Mouse (Mus musculus): ENCODE results near the gene Rps26.

Rps26 gene

DNA sequence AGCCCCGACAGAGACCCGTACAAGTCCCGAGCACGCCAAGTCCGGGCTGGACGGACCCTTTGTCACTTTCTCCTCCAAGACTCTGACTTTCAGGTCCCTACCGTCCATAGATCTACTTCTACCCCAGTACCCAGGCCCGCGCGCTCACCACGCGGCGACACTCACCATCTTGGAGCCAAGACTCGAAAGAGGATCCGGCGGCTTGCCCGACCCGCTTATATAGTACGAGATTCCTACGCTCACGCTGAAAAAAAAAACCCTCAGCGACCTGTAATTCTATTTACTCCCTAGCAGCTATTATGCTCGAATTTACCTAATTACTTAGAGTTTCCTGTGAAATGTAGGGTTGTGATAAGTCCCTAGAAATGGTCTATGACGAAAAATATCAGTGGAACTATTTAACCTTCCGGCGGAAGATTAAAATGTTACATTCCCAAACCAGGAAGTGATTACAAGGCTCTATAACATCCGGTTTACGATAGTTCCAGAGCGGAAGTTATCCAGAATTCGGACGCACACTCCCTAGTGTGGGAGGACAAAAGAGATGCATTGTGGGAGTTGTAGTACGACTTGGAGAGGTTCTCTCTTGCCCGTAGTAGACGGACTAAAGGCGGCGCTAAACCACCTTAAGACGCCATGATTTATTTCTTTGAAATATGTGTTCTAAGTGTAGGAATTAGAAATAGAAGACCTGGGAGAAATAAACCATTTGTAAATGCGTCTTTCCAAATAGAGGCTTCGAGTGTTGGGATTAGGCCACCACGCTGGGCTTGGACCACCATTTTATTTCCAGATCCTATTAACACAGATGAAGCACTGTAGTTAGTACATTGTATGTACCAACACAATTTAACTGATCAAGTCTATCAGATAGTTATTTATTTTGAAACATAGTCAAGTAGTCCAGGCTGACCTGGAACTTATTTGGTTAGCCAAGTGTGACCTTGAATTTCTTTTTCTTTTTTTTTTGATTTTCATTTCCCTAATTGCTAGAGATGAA lies at the start of gene Rps26:
Rps26 (minus strand) TSS at position 437 of the 1,000 bp plus-strand sequence.
- DNase-seq: peak; percentile 99

DNA sequence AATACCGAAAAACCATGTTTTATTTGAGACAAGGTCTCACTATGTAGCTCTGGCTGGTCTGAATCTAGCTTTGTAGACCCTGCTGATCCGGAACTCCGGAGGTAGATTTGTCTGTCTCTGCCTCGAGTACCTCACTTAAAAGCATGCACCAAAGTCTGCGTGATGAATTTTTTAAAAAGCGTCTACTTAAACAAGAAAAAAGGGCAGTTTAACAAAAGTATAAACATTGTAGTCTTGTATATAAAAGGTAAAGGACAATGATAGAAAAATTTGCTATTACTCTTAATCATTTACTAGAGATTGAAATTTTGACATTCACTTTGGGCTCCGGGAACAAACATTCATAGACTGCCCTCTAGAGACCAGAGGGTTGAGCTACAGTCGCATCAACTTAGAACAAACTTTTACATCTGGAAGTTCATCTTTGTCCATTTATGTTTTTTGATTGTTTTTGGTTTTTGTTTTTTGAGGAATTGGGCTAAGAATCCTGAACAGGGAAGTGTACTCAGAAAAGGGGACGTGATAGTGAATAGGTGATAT lies 48.0 kb upstream of the Rps26 start:
- DNase-seq: peak; percentile 73

DNA sequence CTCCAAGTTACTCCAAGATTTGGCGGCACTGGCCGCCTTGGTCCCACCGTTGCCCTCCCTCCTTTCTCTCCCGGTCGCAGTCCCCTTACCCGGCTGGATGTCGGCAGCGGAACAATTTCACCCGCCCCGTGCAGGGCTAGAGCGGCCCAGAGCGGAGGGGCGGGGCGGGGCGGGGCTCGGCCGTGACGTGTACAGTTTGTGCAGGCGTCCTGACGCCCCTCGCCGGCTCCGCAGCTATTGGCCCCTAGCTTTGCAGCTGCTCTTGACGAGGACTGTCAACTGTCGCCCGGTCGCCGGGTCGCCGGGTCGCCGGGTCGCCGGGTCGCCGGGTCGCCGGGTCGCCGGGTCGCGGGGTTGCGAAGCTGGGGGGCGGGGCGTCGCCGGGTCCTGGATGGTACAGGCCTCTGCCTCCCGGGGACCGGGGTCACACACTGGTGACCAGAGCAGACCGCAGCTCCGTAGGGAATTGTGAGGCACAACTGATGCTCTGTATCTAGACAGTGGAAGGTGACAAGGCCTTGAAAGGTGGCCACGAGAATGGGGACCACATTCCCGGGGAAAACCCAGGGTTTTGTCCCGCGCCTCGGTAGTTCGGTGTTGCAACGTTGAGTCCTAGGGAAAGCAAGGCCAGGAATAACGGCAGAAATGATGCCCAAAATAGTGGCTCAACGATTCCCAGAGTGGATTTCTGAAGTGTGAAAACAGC lies 47.4 kb upstream of the Rps26 start, which contains the start of gene Suox:
Suox (minus strand) TSS at position 311 of the 706 bp plus-strand sequence.
- peak; percentile 93 for DNase-seq

DNA sequence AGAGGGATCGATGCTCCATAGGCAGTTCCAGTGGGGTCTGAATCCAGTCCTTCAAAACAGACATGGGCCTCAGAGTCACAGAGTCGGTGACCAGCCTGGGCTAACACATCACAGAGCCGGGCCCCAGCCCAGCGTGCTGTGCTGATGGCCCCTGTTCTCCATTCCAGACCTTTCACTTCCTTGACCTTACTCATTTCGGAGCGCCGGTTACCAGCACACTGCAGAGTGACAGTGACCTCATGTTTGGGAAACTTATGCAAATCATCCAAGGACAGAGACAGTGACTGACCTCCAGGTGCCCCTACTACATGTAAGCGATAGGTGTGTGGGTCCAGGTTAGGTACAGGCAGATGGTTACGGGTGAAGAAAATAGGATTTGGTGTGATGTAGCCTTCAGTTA lies 44.6 kb upstream of the Rps26 start:
- DNase-seq: no peak

DNA sequence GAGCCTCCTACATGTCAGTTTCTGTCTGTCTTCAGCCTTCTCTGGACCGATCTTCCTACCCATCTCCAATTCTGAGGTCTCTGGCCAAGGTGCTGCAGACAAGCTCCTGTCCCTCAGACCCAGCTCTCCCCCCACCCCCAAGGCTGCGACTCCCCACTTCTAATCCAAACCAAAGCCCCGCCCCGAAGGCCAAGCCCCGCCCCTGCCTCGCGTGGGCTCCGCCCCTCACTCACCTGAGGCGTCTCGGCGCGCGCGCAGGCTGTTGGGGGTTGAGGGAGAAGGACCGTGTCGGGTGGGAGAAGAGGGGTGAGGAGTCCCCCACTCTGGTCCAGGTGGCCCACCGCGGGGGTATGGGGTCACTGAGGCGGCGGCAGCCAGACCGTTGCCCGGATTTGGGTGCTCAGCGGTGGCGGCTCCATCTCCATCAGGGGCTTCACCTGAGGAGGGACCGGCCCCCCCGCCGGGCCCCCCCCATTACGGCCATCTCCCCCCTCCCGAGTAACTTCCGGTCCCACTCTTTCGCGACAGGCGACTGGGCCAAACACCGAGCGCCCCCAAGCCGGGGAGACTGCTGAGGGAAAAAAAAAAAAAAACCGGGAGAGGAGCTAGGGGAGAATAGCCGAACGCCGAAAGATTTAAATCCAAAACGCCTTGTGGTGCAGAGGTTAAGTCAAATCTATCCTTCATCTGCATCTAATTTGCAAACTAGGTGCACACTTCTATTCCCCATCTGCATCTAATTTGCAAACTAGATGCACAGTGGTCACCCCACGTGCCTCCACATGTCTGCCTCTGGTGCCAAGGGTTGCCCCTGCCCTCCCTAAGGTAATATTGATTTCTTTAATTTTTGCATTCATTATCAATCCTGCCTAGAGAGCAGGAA lies 42.5 kb upstream of the Rps26 start:
- DNase-seq: peak; percentile 76

DNA sequence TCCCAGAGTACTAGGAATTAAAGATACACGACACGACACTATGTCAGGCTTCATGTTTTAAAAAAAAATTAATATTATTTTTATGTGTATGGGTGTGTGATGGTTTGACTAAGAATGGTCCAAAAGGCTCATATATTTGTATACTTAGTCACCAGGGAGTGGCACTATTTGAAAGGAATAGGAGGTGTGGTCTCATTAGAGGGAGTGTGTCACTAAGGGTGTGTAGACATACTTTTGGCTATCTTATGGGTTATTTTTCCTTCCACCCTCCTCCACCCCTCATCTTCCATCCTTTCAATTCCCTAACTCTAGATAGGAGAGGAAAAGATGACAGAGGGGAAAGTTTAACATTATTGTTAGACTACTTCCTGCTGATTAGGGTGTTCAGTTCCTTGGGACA lies 39.3 kb upstream of the Rps26 start:
- no peak for DNase-seq

DNA sequence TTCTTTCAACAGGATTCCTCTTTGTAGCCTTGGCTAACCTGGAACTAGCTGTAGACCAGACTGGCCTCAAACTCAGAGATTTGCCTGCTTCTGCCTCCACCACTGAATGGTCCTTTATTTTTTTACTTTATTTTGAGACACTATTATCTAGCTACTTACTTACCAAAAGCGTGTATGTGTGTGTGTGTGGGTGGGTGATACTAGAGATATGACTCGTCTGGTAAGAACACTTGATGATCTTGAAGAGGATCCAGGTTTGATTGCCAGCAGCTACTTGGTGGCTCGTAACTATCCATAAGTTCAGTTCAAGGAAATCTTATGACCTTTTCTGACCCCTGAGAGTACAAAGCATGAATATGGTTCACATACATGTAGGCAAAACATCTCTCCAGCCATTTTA lies 38.8 kb upstream of the Rps26 start:
- DNase-seq: no peak

DNA sequence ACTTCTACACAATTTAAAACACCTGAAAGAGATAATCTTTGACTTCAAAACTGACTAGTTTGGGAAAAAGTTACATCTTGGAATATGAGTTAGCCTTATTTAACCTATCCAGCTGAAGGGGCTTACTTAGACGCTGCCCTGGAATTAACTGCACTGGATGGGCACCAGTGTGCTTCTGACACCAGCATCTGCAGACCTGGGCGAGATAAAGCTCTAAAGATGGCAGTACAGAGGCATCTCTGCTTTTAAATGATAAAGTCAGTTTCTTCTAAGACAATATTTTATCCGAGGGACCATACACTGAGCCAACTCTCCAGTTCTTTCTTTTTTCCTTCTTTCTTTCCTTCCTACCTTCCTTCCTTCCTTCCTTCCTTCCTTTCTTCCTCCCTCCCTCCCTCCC lies 38.3 kb upstream of the Rps26 start:
- DNase-seq: no peak

DNA sequence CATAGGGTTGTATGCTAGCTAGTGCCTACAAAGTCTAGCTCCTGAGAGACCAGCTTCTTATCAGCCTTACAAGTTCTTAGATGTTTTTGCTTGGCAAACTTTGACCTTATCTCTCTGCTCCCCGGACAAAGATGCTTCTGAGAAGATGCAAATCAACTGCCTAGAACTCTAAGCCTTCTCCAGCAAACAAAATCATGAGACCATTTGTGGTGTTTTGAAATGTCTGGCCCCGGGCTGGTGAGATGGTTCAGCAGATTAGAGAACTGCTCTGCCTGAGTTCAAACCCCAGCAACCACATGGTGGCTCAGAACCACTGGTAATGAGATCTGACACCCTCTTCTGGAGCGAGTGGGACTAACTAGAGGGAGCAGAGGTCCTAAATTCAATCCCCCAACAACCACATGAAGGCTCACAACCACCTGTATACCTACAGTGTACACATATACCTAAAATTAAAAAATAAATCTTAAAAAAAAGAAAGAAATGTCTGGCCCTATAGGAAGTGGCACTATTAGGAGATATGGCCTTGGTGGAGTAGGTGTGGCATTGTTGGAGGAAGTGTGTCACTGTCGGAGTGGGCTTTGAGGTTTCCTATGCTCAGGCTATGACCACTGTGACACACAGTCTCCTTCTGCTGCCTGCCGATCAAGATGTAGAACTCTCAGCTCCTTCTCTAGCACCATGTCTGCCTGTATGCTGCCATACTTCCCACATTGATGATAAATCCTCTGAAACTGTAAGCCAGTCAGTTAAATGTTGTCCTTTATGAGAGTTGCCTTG lies 37.1 kb upstream of the Rps26 start:
- no peak for DNase-seq

DNA sequence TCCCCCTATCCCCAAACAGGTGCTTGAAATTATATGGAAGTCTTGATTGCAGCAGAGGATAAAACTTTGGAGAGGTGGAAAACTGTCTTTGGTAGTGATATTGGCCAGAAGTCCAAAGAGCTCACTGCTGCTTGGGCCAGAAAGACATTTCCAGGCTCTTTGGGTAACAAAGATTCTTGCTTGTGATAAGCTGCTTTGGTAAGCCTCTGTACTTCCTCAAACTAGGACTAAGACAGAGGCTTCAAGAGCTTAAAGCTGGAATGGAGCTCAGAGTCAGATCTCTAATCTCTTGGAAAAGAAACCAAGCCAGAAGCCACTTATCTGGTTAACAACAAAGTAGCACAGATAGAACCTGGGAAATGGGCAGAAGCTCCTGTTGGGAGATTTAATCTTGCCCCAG lies 35.9 kb upstream of the Rps26 start:
- DNase-seq: no peak

DNA sequence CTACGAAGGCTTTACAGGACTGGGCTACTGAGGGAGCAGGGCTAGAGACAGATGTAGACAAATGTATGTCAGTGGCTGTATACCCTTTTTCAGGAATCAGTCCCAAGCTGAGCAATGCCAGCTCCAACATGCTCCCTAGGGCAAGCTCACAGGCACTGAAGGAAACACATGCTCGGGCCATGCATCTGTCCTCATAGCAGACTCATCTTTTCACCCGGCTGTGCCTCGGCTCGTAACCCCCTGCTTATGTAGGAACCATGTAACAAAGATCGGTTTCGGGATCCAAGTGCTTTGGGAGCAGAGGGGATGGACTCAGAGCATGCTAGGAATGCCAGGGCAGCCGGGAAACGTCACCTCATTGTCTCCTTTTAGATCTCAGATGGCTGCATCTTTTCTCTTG lies 32.9 kb upstream of the Rps26 start:
- no peak for DNase-seq

DNA sequence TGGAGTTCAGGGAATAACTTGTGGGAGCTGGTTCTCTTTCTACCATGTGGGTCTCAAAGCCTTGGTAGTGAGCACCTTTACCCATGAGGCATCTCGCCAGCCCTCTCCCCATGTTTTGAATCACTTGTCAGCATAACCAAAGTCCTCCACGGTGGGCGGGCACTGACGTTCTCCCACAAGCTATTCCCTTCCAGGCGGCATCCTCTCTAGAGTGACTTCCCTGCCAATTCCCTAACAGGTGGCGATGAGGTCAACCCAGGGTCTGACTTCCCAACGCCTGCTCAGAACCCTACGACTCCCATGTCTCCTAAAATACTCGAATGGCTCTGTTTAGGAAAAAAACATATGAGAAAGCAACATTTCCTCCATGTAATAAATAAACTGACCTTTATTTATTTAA lies 31.3 kb upstream of the Rps26 start:
- DNase-seq: no peak

DNA sequence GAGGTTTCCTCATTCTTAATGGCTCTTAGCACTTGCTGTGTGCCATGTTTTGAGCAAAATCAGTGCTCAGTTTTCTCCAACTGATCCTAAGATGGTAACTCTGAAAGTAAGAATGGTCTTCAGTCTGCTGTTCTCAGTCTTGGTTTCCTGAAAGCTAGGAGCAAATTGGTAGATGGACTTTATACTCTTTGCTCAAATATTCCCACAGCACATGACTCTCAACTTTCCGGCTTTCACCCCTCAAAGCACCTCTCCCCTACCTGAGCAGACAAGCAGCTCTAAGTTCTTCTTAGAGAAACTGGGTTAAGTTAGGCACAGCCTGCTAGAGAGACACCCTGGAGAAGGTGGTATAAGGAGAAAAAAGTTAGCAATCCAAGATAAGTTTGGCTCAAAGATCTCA lies 30.2 kb upstream of the Rps26 start:
- DNase-seq: no peak

DNA sequence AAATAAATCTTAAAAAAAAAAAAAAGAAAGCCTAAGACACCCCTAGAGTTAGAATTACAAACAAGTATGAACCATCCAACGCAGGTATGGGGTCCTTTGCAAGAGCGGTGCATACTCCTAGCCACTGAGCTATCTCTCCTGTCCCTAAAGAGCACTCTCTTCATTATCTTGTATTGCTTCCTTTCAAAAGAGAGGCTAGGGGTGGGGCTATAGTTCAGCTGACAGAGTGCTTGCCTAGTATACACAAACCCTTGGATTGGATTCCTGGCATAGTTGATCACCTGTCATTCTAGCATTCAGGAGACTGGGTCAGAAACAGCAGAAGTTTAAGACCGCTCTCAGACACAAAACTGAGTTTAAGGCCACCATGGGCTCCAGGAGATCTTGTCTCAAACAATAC lies 28.7 kb upstream of the Rps26 start:
- DNase-seq: no peak

DNA sequence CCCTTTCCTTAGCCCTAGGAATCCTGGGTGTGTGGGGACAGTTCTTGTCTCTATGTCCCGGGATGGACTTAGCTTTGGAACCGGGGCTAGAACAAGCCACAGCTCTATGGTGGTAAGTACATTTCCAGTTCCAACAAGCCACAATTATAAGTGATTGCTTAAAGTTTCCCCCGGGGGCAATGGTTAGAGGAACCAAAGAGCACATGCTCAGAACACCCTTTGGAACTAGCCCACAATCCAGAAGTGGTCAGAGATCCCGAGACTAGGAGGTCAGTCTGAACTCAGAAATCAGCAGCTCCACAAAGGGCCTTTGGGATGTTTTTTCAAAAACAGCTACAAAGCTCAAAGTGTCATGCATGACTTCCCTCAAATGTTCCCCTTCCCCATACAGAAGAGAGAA lies 27.3 kb upstream of the Rps26 start:
- no peak for DNase-seq

DNA sequence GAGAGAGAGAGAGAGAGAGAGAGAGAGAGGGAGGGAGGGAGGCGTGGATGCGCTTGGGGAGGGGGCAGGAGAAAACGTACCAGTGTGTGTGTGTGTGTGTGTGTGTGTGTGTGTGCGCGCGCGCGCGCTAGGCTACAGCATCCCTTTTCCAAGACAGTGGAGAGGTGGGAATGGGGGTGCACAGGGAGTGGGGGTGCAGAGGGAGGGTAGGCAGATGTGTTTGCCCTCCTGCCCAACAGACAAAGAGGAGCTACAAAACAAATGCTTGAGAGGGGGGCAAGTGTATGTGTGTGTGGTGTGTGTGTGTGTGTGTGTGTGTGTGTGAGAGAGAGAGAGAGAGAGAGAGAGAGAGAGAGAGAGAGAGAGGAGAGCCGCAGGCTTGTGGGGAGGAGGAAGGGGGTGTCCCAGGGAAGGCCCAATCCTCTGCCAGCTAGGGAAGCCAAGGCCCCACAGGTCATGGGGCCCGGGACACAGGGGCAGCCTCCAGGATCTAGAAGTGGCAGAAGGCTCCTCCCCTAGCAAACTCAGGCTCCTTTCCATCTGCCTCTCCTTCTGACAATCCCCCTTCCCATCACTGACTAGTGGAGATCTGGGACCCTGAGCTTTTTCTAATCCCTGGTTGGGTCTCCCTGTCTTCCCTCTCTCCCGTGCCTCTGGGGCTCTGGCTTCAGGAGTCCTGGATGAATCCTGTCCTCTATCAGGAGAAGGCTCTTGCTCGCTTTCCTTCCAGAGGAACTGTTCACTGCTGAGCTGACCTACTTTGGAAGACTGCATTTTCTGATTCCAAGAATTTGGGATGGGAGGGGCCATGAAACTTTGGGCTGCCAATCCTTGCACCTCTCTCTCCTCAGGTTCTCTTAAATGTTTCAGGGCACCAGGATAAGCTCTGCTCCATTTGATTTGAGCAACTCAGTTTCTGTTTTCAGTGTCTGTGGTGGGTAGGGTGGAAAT lies 19.9 kb upstream of the Rps26 start:
- peak; percentile 68 for DNase-seq

DNA sequence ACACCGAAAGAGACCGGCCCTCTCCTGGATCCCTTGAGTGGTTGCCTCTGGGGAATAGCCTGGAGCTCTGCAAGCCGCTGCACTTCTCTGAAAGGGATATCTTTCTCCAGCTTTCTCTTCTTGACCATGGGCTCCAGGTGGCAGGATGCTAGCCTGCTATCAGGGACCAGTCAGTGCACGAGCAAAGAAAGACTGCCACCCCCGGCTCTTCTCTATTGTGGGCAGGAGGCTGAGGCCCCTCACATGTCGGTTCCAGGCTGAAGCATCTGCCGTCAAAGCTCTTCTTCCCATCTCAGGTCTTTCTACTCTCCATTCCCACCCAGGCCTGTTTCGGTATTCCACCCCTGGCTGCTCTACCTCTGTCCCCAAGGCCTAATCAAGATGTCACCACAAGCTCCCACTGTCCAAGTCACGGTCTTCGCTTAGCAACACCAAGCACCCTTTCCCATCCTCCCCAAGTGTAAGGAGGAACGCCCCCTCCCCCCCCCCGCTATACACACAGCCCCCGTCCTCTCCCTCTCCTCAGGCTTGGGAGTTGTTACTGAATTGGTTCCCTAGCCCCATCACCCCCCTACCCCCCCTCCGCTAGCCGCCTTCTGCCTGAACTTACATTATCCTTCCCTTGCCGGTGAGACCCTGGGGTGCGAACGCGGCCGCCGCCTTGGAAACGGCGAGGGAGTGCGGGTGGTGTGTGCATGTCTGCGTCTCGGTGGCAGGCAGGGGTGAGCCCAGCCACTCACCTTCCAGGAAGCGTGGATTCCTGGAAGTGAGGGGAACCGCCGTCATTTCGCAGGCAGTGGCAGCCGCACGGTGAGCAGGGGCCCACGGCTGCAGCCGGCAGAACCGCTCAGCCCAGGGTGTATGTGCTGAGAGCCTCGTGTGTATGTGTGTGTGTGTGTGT lies 18.8 kb upstream of the Rps26 start, which contains the start of gene Ikzf4:
Ikzf4 (minus strand) TSS at position 881 of the 901 bp plus-strand sequence.
- peak; percentile 68 for DNase-seq

DNA sequence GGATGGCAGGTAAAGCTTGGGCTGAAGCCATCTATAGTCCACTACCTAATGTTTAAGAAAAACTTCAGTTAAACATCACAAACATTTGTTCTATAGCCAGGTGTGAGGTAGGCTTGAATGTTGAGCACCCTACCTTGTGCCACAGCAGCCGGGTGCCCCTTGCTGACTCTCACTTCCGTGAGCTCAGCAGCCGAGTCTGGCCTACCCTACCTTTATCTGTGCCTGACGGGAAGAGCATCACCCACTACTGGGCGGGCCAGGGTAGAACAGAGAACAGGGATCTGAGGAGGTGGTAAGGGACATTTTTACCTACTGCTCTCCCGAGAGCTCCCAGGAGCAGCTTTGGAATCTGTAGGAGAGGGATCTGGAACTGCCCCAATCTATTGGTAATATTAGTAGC lies 16.2 kb upstream of the Rps26 start:
- no peak for DNase-seq

DNA sequence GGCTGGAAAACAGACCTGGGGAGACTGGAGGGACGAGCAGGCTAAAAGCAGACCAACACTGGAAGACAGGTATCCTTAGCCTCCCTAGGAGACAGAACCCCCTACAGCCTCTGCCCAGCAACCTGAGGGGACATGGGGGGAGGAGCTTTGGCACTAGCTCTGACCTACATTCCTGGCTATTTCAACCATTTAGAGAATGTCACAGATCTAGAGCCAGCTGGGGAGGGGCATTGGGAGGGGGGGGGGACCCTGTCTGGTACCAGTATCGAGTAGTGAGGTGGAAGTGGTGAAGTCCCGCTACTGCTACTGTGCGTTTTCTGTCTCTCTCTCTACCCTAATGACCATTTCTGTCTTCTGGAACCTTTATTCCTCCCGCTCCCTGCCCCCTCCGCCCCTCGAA lies 15.3 kb upstream of the Rps26 start:
- DNase-seq: no peak

All from embryo, embryonic 11 days (tissue).